Mouse (Mus musculus) kidney, embryonic 15.5 days (tissue): ENCODE measurements at regions not wholly inside any gene's neighbourhood (a gene's known extent, or its start where the extent isn't known, plus 50 kb on each side); places are given as distances from the start of the nearest gene placed in this dataset.

Experiments
- ATAC-seq: fragments of 200-750 bp; cut with Nextera tagmentation; replicated peaks from 2 replicates; pipeline ENCODE4 v1.8.0; 2017; ENCODE audit warnings: moderate TSS enrichment; ENCODE audit not compliant: low FRiP score
- H3K27ac ChIP-seq: fragments of 300-500 bp; sonication (generic); 2 replicates; pipeline ENCODE4 v1.5.1; 2015; ENCODE audit warnings: mild to moderate bottlenecking, inconsistent platforms
- H3K27me3 ChIP-seq: fragments of 300-500 bp; sonication (generic); 2 replicates; pipeline ENCODE4 v1.6.1; 2015; ENCODE audit warnings: inconsistent platforms
- H3K36me3 ChIP-seq: fragments of 300-500 bp; sonication (generic); 2 replicates; pipeline ENCODE4 v1.6.1; 2015; ENCODE audit warnings: inconsistent platforms
- H3K4me1 ChIP-seq: fragments of 300-500 bp; sonication (generic); 2 replicates; pipeline ENCODE4 v1.6.1; 2015; ENCODE audit warnings: inconsistent platforms
- H3K4me2 ChIP-seq: fragments of 300-500 bp; sonication (generic); 2 replicates; pipeline ENCODE4 v1.6.1; 2015; ENCODE audit warnings: moderate library complexity, mild to moderate bottlenecking, inconsistent platforms
- H3K4me3 ChIP-seq: fragments of 300-500 bp; sonication (generic); replicated peaks from 2 replicates; pipeline ENCODE4 v1.5.1; 2015; ENCODE audit warnings: mild to moderate bottlenecking, inconsistent platforms
- H3K9ac ChIP-seq: fragments of 300-500 bp; sonication (generic); 2 replicates; pipeline ENCODE4 v1.6.1; 2015; ENCODE audit warnings: mild to moderate bottlenecking, inconsistent platforms
- H3K9me3 ChIP-seq: fragments of 300-500 bp; sonication (generic); replicated peaks from 2 replicates; pipeline ENCODE4 v1.6.1; 2016; ENCODE audit warnings: inconsistent platforms
- WGBS: fragments of 180-500 bp; shearing (Covaris S2); methylation state at CpG from one replicate; pipeline ENCODE4 v1.1.7; 2015; ENCODE audit warnings: mixed read lengths; 5-methylcytosine and 5-hydroxymethylcytosine counted together

DNA sequence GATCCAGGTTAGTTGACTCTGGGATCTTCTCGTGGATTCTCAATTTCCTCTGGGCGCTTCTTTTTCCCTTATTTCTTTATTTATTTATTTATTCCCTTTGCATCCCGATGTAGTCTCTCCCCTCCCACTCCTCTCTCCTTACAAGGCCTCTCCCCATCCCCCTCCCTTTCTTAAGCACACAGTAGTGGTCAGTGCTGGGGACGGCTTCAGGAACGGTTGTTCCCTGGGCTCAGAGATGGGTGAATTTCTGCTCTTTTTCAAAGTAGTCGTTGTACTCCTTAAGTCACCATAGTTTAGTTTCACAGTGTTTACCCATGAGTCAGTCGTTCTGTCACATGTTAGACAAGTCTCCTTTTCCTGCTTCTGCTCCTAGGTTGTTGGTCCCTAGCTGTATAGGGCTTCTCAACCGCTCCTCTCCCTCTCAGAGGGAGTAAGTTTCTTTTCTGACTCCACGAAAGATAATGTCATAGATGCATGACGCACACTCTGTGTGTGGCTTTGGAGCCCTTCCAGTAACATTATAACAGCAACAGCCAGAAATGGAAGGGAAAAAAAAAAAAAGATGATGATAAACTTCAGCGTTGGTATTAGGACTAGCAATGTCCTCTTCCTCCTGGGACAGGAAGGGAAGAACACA, 129.9 kb upstream of the Fat1 start:
- Histone ChIP-seq H3K27me3 (no peaks in the 10 kb centered on the region), H3K4me3 (no peak overlapping the region), H3K27ac (no peak overlapping the region), H3K9me3 (no peaks in the 10 kb centered on the region; the same call in 1 of the 2 replicates), H3K9ac (no peak overlapping the region), H3K4me2 (no peak overlapping the region), H3K4me1 (peaks cover 23% of the 10 kb centered on the region), H3K36me3 (no peaks in the 10 kb centered on the region)
- no peak for ATAC-seq
- 73% methylated on average over 11 of the region's 11 CpGs for WGBS

DNA sequence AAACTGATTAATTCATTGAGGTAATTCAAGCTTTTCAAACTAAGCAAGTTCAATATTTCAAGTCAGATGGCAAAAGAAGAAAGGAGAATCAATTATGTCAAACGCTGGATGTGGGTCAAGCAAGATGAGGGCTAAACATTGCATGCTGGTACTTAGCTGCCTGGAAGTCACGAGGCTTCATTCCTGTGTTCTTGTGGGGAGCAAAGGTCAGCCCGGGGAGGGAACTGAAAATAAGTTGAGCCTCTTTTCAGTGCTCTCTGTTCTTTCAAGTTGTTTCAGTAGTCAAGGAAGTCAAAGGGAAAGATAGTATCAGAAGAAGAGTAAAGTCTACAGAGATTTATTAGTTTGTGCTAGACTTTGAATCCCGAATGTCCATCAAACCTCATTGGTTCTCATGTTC, 122.9 kb upstream of the Fat1 start:
- no peak overlapping the region for H3K27ac ChIP-seq
- H3K36me3 ChIP-seq: no peaks in the 10 kb centered on the region
- WGBS: 47% methylated on average over 4 of the region's 4 CpGs
- no peak for ATAC-seq
- no peaks in the 10 kb centered on the region for H3K9me3 ChIP-seq
- no peak overlapping the region for H3K4me2 ChIP-seq
- H3K9ac ChIP-seq: no peak overlapping the region
- no peak overlapping the region for H3K4me3 ChIP-seq
- H3K4me1 ChIP-seq: no peaks in the 10 kb centered on the region
- H3K27me3 ChIP-seq: no peaks in the 10 kb centered on the region

DNA sequence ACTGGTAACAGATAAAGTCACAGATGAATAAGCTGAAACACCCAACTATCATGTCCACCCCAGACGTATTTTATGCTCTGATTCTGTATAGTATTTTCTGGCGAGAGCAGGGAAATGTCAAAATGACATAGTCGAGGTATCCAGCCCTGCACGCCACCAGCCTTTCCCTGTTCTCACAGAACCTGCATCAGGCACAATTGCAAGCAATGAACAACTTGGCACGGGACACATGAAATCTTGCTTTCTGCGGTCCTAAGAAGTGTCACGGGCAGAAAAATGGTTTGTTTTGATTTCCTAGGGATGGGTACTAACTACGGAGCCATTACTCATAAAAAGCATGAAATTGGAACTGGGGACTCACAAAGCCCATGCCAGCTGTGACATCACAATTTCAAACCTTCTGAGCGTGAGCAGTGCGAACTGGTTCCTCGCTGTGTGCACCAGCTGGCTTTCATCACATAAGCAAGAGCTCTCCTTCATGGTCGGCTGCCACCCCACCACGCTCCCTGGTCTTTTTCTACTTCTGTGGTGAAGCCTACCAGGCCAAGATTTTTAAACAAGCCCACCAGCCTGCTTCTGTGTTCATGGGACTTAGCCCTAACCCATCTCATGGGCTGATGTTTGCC, 117.6 kb upstream of the Fat1 start:
- Histone ChIP-seq H3K4me1 (0 out of 2 replicates have a peak, but pooled peaks cover 2% of the 10 kb centered on the region), H3K4me3 (no peak overlapping the region), H3K4me2 (peak overlapping the region; percentile 41), H3K27ac (no peak overlapping the region), H3K36me3 (no peaks in the 10 kb centered on the region), H3K9ac (no peak overlapping the region), H3K9me3 (no peaks in the 10 kb centered on the region), H3K27me3 (no peaks in the 10 kb centered on the region)
- peak; percentile 82; the same call in 1 of the 2 replicates for ATAC-seq
- WGBS: 37% methylated on average over 13 of the region's 13 CpGs

DNA sequence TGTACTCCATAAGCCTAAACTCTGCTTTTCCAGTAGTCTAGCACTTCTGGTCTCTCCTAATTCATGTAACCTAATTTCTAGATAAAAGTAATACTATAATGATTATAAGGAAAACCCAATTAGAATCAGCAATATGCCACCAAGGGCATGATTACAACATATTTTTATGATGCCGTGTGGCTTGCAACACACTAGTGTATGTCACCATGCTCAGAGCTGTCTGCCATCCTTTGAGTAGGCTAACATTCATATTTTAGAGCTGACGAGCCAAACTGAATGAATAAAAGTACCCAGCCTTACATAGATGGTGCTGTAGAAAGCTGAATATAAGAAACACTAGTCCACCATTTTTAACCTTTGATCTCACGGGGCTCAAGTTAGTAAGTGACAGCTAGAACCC, 116.0 kb upstream of the Fat1 start:
- ATAC-seq: no peak
- 90% methylated on average over 3 of the region's 3 CpGs for WGBS
- no peak overlapping the region for H3K9ac ChIP-seq

DNA sequence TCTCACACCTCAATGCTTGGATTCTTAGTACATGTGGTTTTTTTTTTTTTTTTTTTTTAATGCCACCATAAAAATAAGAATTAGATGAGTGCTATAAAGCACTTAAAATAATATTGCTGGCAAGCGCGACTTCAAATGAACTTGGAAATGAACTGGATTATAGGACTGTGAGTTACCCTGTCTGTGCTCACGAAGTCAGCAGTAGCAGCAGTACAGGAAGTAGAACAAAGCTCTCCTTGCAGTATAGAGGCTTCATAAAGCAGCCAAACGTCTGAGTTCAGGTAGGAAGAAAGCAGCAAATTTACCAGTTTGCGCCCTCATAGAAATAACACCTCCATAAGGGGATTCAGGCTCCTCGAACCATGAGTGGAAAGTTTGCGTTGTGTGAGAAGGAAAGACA, 115.6 kb upstream of the Fat1 start:
- H3K4me2 ChIP-seq: no peak overlapping the region
- H3K27ac ChIP-seq: no peak overlapping the region
- 0 out of 2 replicates have a peak, but pooled peaks cover 2% of the 10 kb centered on the region for H3K4me1 ChIP-seq
- no peaks in the 10 kb centered on the region for H3K36me3 ChIP-seq
- H3K9ac ChIP-seq: no peak overlapping the region
- WGBS: 88% methylated on average over 7 of the region's 7 CpGs
- ATAC-seq: no peak
- H3K9me3 ChIP-seq: peaks cover 6% of the 10 kb centered on the region
- no peak overlapping the region for H3K4me3 ChIP-seq
- H3K27me3 ChIP-seq: no peaks in the 10 kb centered on the region

More for the DNA sequence above, 116.0 kb upstream of the Fat1 start:
- 0 out of 2 replicates have a peak, but pooled peaks cover 2% of the 10 kb centered on the region for H3K4me1 ChIP-seq
- no peak overlapping the region for H3K4me2 ChIP-seq
- no peak overlapping the region for H3K4me3 ChIP-seq
- no peak overlapping the region for H3K27ac ChIP-seq
- H3K36me3 ChIP-seq: no peaks in the 10 kb centered on the region
- no peaks in the 10 kb centered on the region for H3K27me3 ChIP-seq
- peaks cover 6% of the 10 kb centered on the region for H3K9me3 ChIP-seq

DNA sequence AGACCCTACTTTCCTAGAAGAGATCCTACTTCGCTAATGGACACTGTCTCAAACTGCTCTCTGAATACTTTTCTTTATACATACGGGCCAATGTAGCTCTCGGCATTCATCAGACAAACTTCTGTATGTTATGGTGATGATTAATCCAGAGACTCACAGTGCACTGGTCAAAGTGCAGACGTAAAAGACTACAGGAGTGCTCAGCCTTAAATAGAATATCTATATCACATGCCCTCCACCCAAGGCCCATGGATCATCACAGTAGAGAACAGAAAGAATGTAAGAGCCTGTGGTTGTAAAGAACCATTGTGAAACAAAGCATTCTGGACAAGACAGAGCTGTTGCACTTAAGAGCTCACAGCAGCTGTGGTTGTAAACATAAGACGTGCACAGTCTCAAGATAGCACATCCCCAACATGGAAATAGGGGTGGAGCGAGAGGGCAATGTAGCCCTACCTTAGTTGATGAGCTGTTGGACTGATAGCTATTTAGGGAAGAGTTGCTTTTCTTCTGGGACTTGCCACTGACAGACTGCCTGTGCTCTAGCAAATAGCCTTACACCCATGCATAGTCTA, 110.0 kb upstream of the Fat1 start:
- 85% methylated on average over 6 of the region's 6 CpGs for WGBS
- Histone ChIP-seq H3K4me3 (no peak overlapping the region), H3K4me1 (peaks cover 4% of the 10 kb centered on the region; the same call in 1 of the 2 replicates), H3K9ac (no peak overlapping the region), H3K27me3 (no peaks in the 10 kb centered on the region), H3K36me3 (no peaks in the 10 kb centered on the region), H3K4me2 (no peak overlapping the region), H3K9me3 (peaks cover 6% of the 10 kb centered on the region), H3K27ac (no peak overlapping the region)
- no peak for ATAC-seq

DNA sequence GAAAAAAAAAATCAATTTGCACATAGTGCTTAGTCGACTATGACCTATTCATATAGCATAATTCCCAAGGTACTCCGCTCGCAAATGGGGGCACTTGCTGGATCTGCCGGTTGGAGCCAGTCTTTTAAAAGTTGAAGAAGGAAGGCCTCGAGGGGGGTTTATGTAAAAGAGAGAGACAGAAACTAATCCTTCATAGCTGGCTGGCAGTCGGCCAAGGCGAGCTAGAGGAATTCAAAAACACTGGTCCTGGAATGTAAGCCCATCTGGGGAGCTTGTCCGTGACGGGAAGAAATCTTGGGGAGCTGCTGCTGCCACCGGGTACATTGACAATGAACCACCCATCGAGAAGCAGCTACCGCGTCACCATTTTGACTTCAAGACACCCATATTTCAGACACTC, 108.3 kb upstream of the Fat1 start:
- Histone ChIP-seq H3K4me2 (peak overlapping the region; percentile 44), H3K27me3 (no peaks in the 10 kb centered on the region), H3K9me3 (peaks cover 6% of the 10 kb centered on the region), H3K27ac (0 out of 2 replicates have a peak overlapping the region, but pooled peaks have one; percentile 2), H3K9ac (no peak overlapping the region), H3K36me3 (no peaks in the 10 kb centered on the region), H3K4me1 (peaks cover 4% of the 10 kb centered on the region; the same call in 1 of the 2 replicates), H3K4me3 (0 out of 2 replicates have a peak overlapping the region, but pooled peaks have one; percentile 11)
- WGBS: 43% methylated on average over 13 of the region's 13 CpGs
- ATAC-seq: peak; percentile 49

DNA sequence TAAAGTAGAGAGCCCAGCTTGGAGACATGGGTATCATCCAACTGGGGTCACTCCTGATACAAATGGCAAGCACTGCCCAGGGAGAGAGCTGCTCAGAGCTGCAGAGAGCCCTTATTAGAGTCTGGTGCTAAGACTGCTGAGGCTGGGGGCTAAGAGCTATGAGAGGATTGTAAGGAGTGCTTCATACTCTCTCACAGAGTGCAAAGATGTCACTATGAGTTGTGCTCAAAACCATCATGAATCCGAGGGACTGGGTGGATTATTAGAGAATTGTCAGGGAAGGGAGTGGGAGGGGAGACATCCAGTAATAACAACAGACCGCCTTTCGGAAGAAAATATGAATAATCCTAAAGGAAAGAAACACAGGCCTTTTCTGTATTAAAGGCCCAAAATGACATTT, 107.2 kb upstream of the Fat1 start:
- Histone ChIP-seq H3K4me3 (no peak overlapping the region), H3K27me3 (no peaks in the 10 kb centered on the region), H3K36me3 (no peaks in the 10 kb centered on the region), H3K4me1 (peaks cover 4% of the 10 kb centered on the region; the same call in 1 of the 2 replicates), H3K9me3 (peaks cover 5% of the 10 kb centered on the region), H3K9ac (no peak overlapping the region), H3K27ac (no peak overlapping the region), H3K4me2 (no peak overlapping the region)
- WGBS: 81% methylated on average over 3 of the region's 3 CpGs
- no peak for ATAC-seq

DNA sequence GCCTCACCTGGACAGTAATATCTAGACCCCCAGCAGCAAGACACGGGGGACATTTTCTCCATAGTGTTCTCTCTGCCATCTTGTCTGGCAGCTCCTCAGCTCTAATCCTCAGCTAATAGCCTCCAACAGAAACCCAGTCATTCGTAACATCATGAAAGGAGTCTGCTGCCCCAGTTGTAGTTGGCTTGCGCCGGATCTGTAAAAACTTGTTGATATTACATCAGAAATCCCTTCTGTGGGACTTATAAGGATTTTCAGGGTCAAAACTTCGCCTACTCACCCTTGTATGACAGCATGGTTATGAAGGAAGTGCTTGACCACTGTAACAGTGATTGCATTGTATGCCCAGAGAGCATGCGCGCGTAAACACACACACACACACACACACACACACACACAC, 96.8 kb upstream of the Fat1 start:
- Histone ChIP-seq H3K4me2 (no peak overlapping the region), H3K27me3 (no peaks in the 10 kb centered on the region), H3K9me3 (no peaks in the 10 kb centered on the region), H3K27ac (no peak overlapping the region), H3K9ac (no peak overlapping the region), H3K4me3 (no peak overlapping the region), H3K4me1 (peaks cover 4% of the 10 kb centered on the region; the same call in 1 of the 2 replicates), H3K36me3 (no peaks in the 10 kb centered on the region)
- no peak for ATAC-seq
- WGBS: 79% methylated on average over 8 of the region's 8 CpGs

DNA sequence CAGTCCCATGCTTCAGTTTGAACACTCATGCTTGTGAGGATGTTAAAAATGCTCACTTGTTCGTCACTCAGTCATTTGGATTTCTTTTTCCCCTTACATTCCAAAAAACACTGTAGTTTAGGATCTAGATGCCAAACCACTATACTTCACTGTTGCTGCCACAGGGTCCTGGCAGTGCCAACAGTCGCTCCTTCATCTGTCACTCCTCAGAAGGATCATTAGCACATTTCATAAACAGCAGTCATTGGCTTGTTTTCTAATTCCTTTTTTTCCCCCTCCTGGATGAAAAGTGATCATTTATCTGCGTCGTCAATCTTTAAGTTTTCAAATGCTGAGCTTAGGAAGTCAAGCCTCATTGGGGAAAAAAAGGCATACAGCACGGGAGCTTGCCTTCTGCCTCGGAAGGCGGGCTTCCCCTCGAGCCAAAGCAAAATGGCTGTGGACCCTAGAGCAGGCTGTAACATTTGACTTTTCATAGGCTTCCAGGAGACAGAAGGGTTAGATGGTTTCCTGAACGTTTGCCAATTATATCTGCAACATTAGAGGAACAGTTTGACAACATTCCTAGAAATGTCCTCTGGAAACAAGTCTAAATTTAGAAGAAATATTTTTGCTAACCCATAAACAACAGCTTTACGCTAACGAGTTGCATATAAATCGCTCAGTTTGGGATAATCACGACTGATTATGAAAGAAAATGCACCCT, 95.6 kb upstream of the Fat1 start:
- Histone ChIP-seq H3K4me3 (no peak overlapping the region), H3K9ac (no peak overlapping the region), H3K27ac (no peak overlapping the region), H3K9me3 (0 out of 2 replicates have a peak, but pooled peaks cover under 1% of the 10 kb centered on the region), H3K4me2 (no peak overlapping the region), H3K27me3 (no peaks in the 10 kb centered on the region), H3K4me1 (peaks cover 4% of the 10 kb centered on the region; the same call in 1 of the 2 replicates), H3K36me3 (no peaks in the 10 kb centered on the region)
- no peak for ATAC-seq
- 59% methylated on average over 13 of the region's 13 CpGs for WGBS

DNA sequence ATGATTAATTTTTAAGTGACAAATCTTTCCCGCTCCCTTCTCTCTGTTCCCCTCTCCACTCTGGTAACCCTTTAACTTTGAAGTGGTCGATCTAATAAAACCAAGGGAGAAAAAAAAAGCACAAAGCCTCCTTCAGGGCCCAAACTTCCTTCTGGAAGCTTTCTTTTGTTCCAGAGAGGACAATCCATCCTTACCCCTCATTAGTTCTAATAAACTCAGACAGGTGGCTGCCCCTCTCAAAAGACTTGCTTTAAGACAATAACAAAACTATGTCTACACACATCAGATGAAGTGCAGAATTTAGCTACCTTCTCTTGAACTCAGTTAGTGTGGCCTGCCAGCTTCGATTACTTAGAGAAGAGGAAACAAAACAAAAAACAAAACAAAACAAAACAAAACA, 94.6 kb upstream of the Fat1 start:
- peak overlapping the region; percentile 16; the same call in 1 of the 2 replicates for H3K27ac ChIP-seq
- H3K4me1 ChIP-seq: peaks cover 4% of the 10 kb centered on the region; the same call in 1 of the 2 replicates
- no peak for ATAC-seq
- no peak overlapping the region for H3K4me3 ChIP-seq
- H3K27me3 ChIP-seq: no peaks in the 10 kb centered on the region
- no peak overlapping the region for H3K9ac ChIP-seq
- WGBS: 41% methylated on average over 3 of the region's 3 CpGs
- H3K9me3 ChIP-seq: peaks cover 3% of the 10 kb centered on the region; the same call in 1 of the 2 replicates
- H3K4me2 ChIP-seq: no peak overlapping the region
- no peaks in the 10 kb centered on the region for H3K36me3 ChIP-seq

DNA sequence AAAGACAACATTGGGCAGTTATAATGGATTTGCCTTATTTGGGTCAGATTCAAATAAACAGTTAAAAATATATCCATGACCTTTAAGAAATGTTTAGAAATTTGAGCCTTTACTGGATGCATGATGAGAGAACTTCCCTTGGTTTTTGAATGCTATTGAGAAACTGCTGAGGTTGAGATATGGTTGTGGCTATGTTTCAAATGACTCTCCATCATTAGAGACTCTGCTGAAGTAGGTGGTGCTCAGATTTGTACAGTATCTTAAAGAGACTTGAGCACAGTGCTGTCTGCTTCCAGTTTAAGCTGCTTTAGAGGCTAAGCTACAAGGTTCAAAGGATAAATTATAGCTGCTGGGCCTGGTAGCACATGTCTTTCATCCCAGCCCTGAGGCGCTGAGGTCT, 90.9 kb upstream of the Fat1 start:
- peaks cover 3% of the 10 kb centered on the region; the same call in 1 of the 2 replicates for H3K9me3 ChIP-seq
- H3K4me3 ChIP-seq: no peak overlapping the region
- H3K9ac ChIP-seq: no peak overlapping the region
- H3K27ac ChIP-seq: no peak overlapping the region
- H3K27me3 ChIP-seq: no peaks in the 10 kb centered on the region
- H3K4me1 ChIP-seq: peaks cover 4% of the 10 kb centered on the region; the same call in 1 of the 2 replicates
- no peak overlapping the region for H3K4me2 ChIP-seq
- H3K36me3 ChIP-seq: no peaks in the 10 kb centered on the region
- 97% methylated on average over 1 of the region's 1 CpGs for WGBS
- ATAC-seq: no peak
